Mouse (Mus musculus): ENCODE measurements around the gene Kcne1. TPM values are rescaled to one million over a fixed set of nuclear protein-coding genes. Genes with fewer than 3 reads are reported as not detected.

Kcne1 gene
- polyA plus RNA-seq, 1 experiment from 2014 or later, result 0.27 TPM

- peak; percentile 71 for ATAC-seq (ENCODE audit: low FRiP score, low read depth)
- Histone ChIP-seq H3K9ac (peak overlapping the region; percentile 59), H3K4me1 (replicated peaks) (peaks cover 23% of the 10 kb centered on the region), H3K27ac (replicated peaks) (peak overlapping the region; percentile 58), H3K9me3 (no peaks in the 10 kb centered on the region), H3K4me3 (peak overlapping the region; percentile 56), H3K4me2 (peak overlapping the region; percentile 91), H3K27me3 (no peaks in the 10 kb centered on the region), H3K36me3 (peaks cover 9% of the 10 kb centered on the region)
- under 1% methylated on average over 12 of the region's 12 CpGs for WGBS
Observed at GRCm38 (mm10) chr16:92301412-92301806, 57.9 kb downstream of the Kcne1 start.

- H3K4me2 ChIP-seq, result peak within 1 kb of the TSS; percentile 91
- H3K4me3 ChIP-seq, result peak within 1 kb of the TSS; percentile 56
- no peaks in the 10 kb centered on the region for H3K9me3 ChIP-seq
- peaks cover 4% of the 10 kb centered on the region for H3K36me3 ChIP-seq
- peaks cover 23% of the 10 kb centered on the region for H3K4me1 ChIP-seq (replicated peaks)
- H3K27me3 ChIP-seq, result no peaks in the 10 kb centered on the region
- ATAC-seq (ENCODE audit: low FRiP score, low read depth), result peak; percentile 96
- 8% methylated on average over 32 of the region's 32 CpGs for WGBS
- peak within 1 kb of the TSS; percentile 79 for H3K27ac ChIP-seq (replicated peaks)
- peak within 1 kb of the TSS; percentile 59 for H3K9ac ChIP-seq
Observed at GRCm38 (mm10) chr16:92300649-92301411, 58.4 kb downstream of the Kcne1 start, which contains the start of gene Smim11. Gene Smim11 (plus strand): TSS chr16:92301286.

Other genes with a start within 250 kb of the Kcne1 start
- gene Kcne2, start 67.1 kb downstream of the Kcne1 start, polyA plus RNA-seq (2015; fragmentation: Nextera tagmentation; extraction: Ambion mirVana), result 23.0 and 31.7 TPM in 2 replicates
- gene Smim11, start 58.2 kb downstream of the Kcne1 start, polyA plus RNA-seq (2015; fragmentation: Nextera tagmentation; extraction: Ambion mirVana), result 59.3 and 71.4 TPM in 2 replicates
- gene Fam243, start 38.0 kb downstream of the Kcne1 start, polyA plus RNA-seq (2015; fragmentation: Nextera tagmentation; extraction: Ambion mirVana), result 0.08 TPM in 1 of 2 replicates, not detected in the other
- 73.3 and 79.7 TPM in 2 replicates for gene Rcan1, start 111.4 kb upstream of the Kcne1 start, polyA plus RNA-seq (2015; fragmentation: Nextera tagmentation; extraction: Ambion mirVana)
- gene Clic6, start 126.3 kb upstream of the Kcne1 start, polyA plus RNA-seq (2015; fragmentation: Nextera tagmentation; extraction: Ambion mirVana), result 7.0 and 9.7 TPM in 2 replicates